Mouse (Mus musculus) E14TG2a.4 (cell line): ENCODE measurements around the gene Gm21972.

Source experiments
- CTCF ChIP-seq: conservative IDR thresholded peaks from 2 replicates; pipeline ENCODE4 v1.5.1; 2014; ENCODE audit warnings: low read length
- POU5F1 ChIP-seq: IDR thresholded peaks from 2 replicates; pipeline ENCODE4 v1.6.1; 2014; ENCODE audit warnings: low read length, borderline replicate concordance

GRCm38 (mm10) chr1:86161061-86161460, 27.6 kb downstream of the Gm21972 start:
- TF ChIP-seq CTCF: no peak
- TF ChIP-seq POU5F1: no peak
